Mouse (Mus musculus) liver, embryonic 14.5 days (tissue): ENCODE data around the gene Gm49337.

Source experiments
- CTCF ChIP-seq: IDR thresholded peaks from 2 replicates; pipeline ENCODE4 v1.5.1; 2016; ENCODE audit warnings: antibody characterized with exemption, low read depth, control low read depth
- EP300 ChIP-seq: IDR thresholded peaks from 2 replicates; pipeline ENCODE4 v1.6.1; 2016; ENCODE audit warnings: antibody characterized with exemption, low read depth

DNA sequence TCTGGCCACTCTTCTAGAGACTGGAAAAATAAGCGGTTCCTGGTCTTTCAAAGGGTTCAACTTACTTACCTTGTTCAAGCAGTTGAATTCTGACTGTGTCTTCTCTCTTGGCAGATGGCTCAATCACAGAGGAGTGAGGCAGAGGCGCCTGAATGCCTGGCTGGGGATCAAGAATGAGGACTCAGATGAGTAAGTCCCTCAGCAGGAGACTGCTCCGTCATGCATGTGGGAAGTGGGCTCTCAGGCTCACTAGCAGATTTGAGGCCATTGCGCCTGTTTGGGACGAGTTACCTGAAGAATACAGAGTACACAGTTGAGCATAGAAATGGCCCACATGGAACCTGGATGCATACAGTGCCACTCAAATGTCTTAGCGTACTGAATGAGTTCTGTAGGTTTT lies 118.4 kb downstream of the Gm49337 start:
- TF ChIP-seq CTCF (no peak), EP300 (no peak)
